Mouse (Mus musculus) adrenal gland, postnatal 4 days (tissue): ENCODE results near the gene Olfr1390. TPM values are rescaled to one million over a fixed set of nuclear protein-coding genes. Genes with fewer than 3 reads are reported as not detected.
"Not testable (repeated sequence)": the region's sequence is repeated elsewhere in the genome, so short reads cannot be mapped to it uniquely, and the experiment has no call there.

Experiments used
- DNase-seq, 2 experiments: peaks; one replicate each; pipeline ENCODE4 v3.0.0; 2021 to 2022; ENCODE audit warnings: low spot score in 2 of 2, mixed read lengths in 2 of 2
- long read RNA-seq, 2 experiments: library from polyadenylated mRNA; stranded (forward); transcript quantifications; one replicate each; pipeline ENCODE4 v2.0.0; 2021
- total RNA-seq, 2 experiments: library from RNA; stranded (reverse); gene quantifications; 2 replicates each; pipeline ENCODE4 v1.2.3; 2021

Olfr1390 gene
- not detected for total RNA-seq
- long read RNA-seq, experiment 1: 0 reads
- long read RNA-seq, experiment 2: 0 reads

DNA sequence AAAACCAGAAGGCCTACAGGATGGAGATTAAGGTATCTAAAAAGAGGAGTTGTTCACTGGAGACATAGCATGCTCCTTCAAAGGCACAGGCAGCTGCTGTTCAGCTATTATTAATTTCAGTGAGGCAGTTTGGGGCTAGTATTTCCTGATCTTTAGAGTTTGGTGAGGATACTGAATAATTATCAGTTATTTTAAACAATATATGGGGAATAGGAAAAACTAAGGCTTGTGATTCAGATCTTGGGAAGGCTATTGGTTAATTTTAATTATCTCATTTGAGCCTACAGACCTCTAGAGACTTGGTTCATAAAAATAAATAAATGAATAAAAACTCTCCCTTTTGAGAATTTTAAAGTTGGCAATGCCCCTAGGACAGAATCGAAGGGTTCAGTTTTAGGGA lies at the start of gene Olfr1390:
TSS of gene Olfr1390 (plus strand) at position 301 of the 400 bp plus-strand sequence.
- no peak for DNase-seq

- DNase-seq: no peak
Measured at GRCm38 (mm10) chr11:49287251-49287650, 47.7 kb upstream of the Olfr1390 start.

DNA sequence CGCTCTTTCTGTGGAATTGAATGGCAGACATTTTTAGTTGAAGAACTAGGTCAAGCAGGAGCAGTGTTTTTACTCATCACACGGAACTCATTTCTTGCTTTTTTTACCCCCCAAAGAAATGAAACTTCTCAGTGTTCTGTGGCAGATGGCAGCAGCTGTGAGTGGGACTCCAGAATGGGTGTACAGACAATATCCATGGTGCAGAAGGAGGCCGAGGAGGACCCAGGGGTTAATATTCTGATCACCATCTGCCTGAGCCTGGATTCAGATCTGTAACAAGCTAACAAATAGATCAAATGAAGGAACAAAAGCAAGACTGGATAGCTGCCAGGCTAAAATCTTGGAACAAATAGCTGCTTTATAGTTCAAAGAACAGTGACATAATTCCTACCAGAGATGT lies 42.2 kb upstream of the Olfr1390 start:
- DNase-seq: no peak

GRCm38 (mm10) chr11:49304441-49304840 lies 30.5 kb upstream of the Olfr1390 start, which contains the start of gene Olfr10:
Gene Olfr10, plus strand, starts transcription at chr11:49304741.
- DNase-seq: no peak

DNA sequence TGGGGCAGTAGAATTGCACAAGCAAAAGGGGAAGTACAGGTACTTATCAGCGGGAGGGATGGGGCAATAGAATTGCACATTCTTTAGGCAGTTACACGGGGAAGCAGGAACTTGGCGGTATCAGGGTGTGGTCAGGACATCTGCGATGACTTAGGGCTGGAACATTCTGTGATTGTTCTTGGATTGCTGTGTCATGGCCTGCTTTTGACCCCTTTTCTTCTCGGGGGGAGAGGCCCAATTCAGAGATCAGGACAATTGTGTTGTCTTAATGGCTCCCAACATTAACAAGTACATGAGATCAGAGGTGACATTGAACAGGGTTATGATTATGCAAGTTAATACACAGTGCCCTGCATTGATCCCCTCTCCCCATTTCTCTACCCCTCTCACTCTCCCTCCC lies 26.4 kb upstream of the Olfr1390 start:
- not testable (repeated sequence) for DNase-seq

DNA sequence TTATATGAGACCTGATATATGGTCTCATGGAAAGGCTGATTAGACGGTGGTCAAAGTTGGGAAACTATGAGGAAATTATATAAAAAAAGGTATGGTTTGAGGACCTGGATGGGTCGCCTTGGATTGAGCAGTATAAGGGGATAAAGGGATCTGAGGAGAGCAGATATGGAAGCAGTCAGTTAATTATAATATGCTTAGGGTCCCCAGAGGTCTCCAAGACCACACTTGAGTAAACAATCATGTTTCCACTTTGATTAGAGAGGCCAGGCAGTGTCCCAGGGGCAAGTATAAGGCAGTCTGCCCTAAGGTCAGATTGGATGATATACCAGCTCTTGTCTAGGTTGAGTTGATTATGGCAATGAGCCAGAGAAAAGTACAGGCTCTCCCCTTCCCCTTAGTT lies 12.5 kb upstream of the Olfr1390 start, which contains the start of gene Olfr1391:
TSS of gene Olfr1391 (plus strand) at position 301 of the 400 bp plus-strand sequence.
- no peak for DNase-seq

GRCm38 (mm10) chr11:49326726-49327125 lies 8.3 kb upstream of the Olfr1390 start:
- no peak for DNase-seq

GRCm38 (mm10) chr11:49329686-49330085 lies 5.3 kb upstream of the Olfr1390 start:
- no peak for DNase-seq

- no peak for DNase-seq
Measured at GRCm38 (mm10) chr11:49337150-49337832, 2.3 kb downstream of the Olfr1390 start.

- DNase-seq: no peak
Measured at GRCm38 (mm10) chr11:49383133-49383532, 48.1 kb downstream of the Olfr1390 start.

DNA sequence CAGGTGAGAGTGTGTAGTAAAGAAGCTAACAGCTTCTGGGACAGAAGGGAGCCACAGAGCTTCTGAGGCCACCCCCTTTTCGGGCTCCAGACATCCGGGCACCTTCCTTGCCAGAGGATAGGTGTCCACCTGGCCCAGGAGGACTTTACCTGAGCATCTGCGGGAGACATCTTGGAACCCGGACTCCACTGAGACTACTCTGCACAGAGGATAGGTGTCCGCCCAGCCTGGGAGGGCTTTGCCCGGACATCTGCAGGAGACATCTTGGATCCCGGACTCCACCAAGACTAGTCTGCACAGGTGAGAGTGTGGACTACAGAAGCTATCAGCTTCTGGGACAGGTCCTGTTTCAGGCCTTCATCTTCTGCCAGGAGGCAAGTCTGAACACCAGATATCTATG lies 51.1 kb downstream of the Olfr1390 start:
- not testable (repeated sequence) for DNase-seq

Other genes with a start within 250 kb of the Olfr1390 start
- gene Olfr1396, start 220.3 kb upstream of the Olfr1390 start, total RNA-seq: under 1 TPM; 0.25 TPM
- not detected for gene Olfr1395, start 192.9 kb upstream of the Olfr1390 start, total RNA-seq
- not detected for gene Olfr1394, start 180.8 kb upstream of the Olfr1390 start, total RNA-seq
- gene Btnl9, start 148.0 kb upstream of the Olfr1390 start, total RNA-seq: 10 to 100 TPM; 15.6 to 16.7 TPM
- 10 to 100 TPM; 47.3 to 48.7 TPM for gene Zfp62, start 131.9 kb upstream of the Olfr1390 start, total RNA-seq
- gene Mgat1, start 91.0 kb upstream of the Olfr1390 start, total RNA-seq: 100 to 1,000 TPM; 104 to 109 TPM
- gene Olfr1393, start 56.9 kb upstream of the Olfr1390 start, total RNA-seq: under 1 TPM; 0.20 to 0.36 TPM
- under 1 TPM in 1 of 2 experiments, not detected in 1; 0.20 TPM for gene Olfr1392, start 49.9 kb upstream of the Olfr1390 start, total RNA-seq
- not detected for gene Olfr10, start 30.4 kb upstream of the Olfr1390 start, total RNA-seq
- gene Olfr1391, start 12.4 kb upstream of the Olfr1390 start, total RNA-seq: not detected
- not detected for gene Olfr1389, start 87.9 kb downstream of the Olfr1390 start, total RNA-seq
- under 1 TPM; 0.14 to 0.17 TPM for gene Olfr1388, start 101.4 kb downstream of the Olfr1390 start, total RNA-seq
- gene Olfr1387, start 120.2 kb downstream of the Olfr1390 start, total RNA-seq: not detected
- not detected for gene Olfr1386, start 129.9 kb downstream of the Olfr1390 start, total RNA-seq
- gene Olfr1385, start 153.9 kb downstream of the Olfr1390 start, total RNA-seq: not detected
- gene Olfr1384, start 171.5 kb downstream of the Olfr1390 start, total RNA-seq: not detected
- gene Olfr1383, start 184.5 kb downstream of the Olfr1390 start, total RNA-seq: not detected
- gene Olfr1382, start 193.1 kb downstream of the Olfr1390 start, total RNA-seq: not detected
- gene Olfr1381, start 208.3 kb downstream of the Olfr1390 start, total RNA-seq: not detected
- gene Olfr1380, start 221.7 kb downstream of the Olfr1390 start, total RNA-seq: not detected